Mouse (Mus musculus) C2C12 (cell line): ENCODE measurements around the gene Taf5l.

Source experiments
- CTCF ChIP-seq: IDR thresholded peaks from one replicate; pipeline ENCODE4 v1.5.1; 2011; ENCODE audit not compliant: control insufficient read depth, insufficient read depth, insufficient read length
- MYOD1 ChIP-seq: IDR thresholded peaks from one replicate; pipeline ENCODE4 v1.6.1; 2011; ENCODE audit warnings: low read depth; ENCODE audit not compliant: control insufficient read depth, insufficient read length
- USF1 ChIP-seq: IDR thresholded peaks from one replicate; pipeline ENCODE4 v1.6.1; 2011; ENCODE audit warnings: low read depth, mild to moderate bottlenecking, control low read depth, moderate library complexity

DNA sequence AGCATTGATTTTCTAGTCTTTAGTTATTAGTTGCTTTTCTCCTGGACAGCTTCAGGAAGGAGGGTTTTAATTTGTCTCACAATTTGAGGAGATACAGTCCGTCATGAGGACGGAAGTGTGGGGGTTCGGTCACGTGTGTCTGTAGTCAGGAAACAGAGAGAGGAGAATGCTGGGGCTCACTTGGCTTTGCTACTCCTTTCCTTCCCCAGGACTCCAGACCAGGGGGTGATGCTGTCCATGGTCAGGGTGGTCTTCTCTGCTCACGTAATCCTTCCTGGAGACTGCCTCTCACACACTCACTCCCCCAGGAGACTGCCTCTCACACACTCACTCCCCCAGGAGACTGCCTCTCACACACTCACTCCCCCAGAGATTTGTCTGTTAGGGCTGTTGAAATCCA, 23.2 kb upstream of the Taf5l start:
- TF ChIP-seq USF1 (no peak), CTCF (no peak), MYOD1 (no peak)
